Mouse (Mus musculus) retina, embryonic 14.5 days (tissue): ENCODE data around the gene Spns3.

ENCODE experiments used
- DNase-seq: peaks from one replicate; pipeline ENCODE4 v3.0.0-alpha.2; 2015; ENCODE audit warnings: low spot score

The Spns3 gene

GRCm38 (mm10) chr11:72518449-72518848 lies 31.9 kb downstream of the Spns3 start:
- no peak for DNase-seq

DNA sequence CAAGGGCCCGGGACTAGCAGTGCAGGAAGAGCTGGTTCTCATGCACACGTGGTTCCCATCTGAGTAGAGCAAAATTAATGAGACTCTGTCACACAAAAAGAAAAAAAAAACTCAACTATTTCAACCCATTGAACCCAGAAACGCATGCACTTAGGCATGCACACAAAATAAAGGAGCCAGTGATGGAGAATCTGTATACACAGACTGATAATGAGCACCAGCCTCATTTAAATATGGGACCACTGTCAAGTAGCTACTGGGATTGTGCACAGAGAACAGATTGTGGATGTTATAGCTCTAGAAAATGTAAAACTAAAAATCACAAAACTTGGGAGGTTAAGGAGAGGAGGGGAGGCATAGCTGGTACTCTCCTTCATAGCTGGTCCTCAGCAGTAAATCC lies 35.3 kb downstream of the Spns3 start:
- DNase-seq: no peak

GRCm38 (mm10) chr11:72508651-72509050 lies 41.7 kb downstream of the Spns3 start:
- no peak for DNase-seq

GRCm38 (mm10) chr11:72507651-72508050 lies 42.7 kb downstream of the Spns3 start:
- DNase-seq: no peak

DNA sequence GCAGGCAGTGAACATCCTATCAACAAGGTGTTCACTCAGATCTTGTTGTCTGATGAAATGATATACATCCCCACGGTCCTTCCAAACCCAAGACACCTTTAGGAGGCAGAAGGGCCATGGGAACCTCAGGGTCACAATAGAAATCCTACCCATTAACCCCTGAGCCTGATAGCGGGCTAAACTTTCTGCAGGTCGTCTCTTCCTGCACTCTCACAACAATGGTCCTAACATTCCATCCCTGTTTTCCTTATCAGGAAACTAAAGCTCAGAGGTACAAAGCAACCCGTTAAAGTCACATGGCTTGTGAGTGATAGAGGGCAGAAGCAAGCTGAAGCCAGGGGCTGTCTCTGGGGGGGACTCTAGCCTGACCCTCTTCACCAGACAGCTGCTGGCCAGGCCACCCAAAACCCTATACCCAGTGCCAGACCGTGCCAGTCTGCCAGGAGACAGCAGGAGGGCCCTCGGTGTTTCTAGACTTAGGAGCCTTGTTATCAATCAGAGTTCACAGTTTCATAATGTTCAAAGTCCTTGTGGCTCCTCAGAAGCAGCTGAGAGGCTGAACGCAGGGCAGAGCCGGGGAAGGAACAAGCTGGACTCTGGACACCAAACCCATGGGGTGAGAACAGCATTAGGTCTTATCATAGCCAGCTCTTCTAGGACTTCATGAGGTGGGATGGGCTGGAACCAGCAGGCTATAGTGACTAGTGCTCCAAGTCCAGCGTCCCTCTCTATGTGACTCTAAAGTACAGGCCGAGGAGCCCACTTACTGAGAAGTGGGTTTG lies 46.1 kb downstream of the Spns3 start:
- no peak for DNase-seq

GRCm38 (mm10) chr11:72503501-72503921 lies 46.8 kb downstream of the Spns3 start:
- DNase-seq: no peak

DNA sequence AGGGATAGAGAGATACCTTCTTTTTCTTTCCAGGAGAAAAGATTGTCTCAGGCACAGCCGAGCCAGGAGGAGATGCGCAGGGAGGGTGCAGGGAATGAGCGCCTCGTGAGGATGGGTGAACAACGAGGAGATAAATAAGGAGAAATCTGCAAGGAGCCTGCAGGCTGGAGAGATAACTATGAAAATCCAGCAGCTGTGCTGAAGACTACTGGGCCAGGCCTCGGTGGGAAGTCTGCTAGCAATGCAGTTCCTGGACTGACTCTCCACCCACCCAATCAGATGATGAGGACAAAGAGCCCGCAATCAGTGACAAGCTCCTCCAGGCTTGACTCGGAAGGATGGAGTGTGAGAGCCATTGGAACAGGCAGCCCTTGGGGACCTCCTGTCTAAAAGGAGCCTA lies 48.1 kb downstream of the Spns3 start:
- no peak for DNase-seq

DNA sequence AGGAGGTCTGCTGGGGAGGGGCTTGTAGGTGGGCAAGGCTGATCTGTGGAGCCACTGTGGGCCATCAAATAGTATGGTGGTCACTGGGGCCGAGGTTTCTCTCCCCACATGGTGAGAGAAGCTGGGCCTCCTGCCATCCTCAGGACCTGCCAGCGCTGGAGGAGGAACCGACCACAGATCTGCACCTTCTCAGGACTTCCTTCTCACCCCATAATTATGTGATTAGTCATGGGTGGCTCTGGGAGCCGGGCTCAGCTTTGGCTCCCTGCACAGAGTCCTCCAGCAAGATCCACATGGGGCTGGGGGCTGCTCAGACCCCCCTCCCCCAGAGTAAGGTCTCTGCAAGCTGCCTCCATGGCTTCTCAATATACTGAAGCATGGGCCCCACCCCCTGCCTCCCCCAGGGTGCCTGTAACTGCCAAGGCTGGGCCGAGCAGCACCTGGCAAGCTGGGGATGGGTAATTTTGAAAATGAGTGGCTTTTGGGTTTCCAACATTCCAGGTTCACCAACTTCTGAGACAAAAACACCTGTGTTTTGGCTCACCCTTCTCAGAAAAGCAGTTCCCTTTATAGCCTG lies 48.8 kb downstream of the Spns3 start:
- no peak for DNase-seq

DNA sequence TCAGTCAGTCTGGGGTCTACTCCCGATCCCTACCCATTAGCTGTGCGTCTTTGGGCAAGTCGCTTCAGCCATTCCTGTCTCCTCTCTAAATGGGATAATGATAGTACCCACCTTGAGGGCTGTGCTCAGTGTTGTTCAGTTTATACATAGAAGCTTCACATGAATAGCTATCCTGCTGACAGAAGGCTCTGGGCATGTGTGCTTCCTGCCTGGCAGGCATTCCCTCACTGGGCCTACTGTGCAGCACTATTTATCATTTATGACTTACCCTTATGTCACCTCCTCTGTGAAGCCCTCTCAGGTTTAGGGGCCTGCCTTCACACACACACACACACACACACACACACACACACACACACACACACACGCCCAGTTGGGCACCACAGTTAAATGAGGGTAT lies 50.2 kb downstream of the Spns3 start:
- no peak for DNase-seq

GRCm38 (mm10) chr11:72497367-72497766 lies 52.9 kb downstream of the Spns3 start:
- no peak for DNase-seq

GRCm38 (mm10) chr11:72496775-72497174 lies 53.5 kb downstream of the Spns3 start:
- no peak for DNase-seq

DNA sequence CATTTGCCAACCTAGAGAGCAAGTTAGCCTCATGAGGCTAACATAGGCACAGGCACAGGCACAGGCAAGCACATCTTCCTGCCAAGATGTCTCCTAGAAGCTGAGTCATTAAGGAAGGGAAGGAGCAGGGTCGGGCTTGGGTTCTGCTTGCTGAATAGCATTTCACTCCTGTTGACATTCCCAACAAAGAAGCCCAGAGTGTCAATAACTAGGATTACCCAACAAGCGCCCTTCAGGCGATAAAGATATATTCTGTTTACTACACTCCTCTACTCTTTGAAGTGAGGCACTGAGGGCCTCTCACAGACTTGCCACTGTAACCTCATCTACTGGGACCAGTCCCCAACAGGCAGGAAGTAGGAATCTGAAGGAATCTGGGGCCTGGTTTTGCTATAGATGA lies 54.2 kb downstream of the Spns3 start:
- DNase-seq: no peak

DNA sequence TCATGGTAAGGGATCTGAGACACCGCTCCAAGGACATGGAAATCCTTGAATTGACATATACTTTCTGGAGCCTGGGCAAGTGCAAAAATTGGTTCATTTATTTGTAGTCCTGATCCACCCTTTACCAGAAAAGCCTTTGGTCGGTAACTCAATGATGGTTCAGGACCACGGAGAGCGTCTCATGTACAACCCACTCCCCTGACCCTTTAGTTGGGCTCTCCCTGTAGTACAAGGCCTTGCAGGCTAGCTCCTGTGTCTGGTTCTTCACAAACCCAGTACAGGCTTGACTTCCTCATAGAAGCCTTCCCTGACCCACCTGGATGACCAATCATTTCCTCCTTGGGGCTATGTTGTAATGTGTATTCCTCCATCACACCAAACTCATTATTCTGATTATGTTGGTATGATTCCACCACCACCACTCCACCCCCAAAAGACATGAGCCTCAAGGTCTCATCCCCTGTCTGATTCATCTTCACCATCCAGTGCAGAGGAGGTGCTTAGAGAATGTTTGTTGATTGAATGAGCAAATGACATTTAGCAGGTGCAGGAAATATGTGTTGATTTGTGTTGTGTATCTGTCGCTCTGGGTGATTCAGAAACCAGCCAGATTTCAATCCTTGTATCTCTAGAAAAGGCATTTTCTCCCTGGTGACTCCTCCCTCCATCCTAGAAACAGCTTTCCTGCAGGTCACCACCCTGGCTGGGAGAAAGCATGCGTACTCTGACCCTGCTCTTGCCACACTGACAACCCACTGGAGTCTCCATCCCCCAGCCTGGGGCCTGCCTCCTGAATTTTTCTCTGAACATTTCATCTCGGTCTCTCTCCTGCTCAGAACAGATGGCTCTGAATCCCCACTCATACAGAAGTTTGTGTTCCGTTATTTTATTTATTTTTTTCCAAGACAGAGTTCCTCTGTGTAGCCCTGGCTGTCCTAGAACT lies 56.0 kb downstream of the Spns3 start:
- peak; percentile 60 for DNase-seq

- no peak for DNase-seq
Observed at GRCm38 (mm10) chr11:72491130-72491960, 59.0 kb downstream of the Spns3 start.

GRCm38 (mm10) chr11:72489881-72490301 lies 60.4 kb downstream of the Spns3 start, which contains the start of gene Spns2:
Gene Spns2 (minus strand): TSS chr11:72489904.
- peak; percentile 89 for DNase-seq

- no peak for DNase-seq
Observed at GRCm38 (mm10) chr11:72489397-72489796, 60.9 kb downstream of the Spns3 start.

GRCm38 (mm10) chr11:72488753-72489271 lies 61.5 kb downstream of the Spns3 start:
- peak; percentile 71 for DNase-seq

DNA sequence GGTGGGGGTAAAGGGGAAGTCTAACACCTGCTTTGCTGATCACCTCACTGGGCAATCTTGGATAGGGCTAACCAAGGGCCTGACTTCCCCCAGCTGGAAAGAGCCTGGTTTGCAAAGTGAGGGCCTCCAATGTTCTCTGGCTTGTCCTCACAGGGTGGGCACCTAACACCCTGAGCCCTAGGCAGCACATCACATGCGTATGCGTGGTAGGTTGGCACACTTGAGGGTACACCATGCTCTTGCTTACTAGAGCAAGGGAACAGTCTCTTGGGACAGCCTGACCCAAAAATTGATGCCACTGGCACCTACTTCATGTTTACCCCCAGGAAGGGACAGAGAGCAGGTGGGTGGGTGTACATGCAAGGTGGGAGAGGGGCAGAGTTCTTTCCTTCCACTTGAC lies 62.6 kb downstream of the Spns3 start:
- no peak for DNase-seq

- DNase-seq: no peak
Observed at GRCm38 (mm10) chr11:72487171-72487570, 63.1 kb downstream of the Spns3 start.

- DNase-seq: no peak
Observed at GRCm38 (mm10) chr11:72485960-72486359, 64.3 kb downstream of the Spns3 start.

- no peak for DNase-seq
Observed at GRCm38 (mm10) chr11:72485157-72485556, 65.1 kb downstream of the Spns3 start.
